Mouse (Mus musculus) spleen, adult 2 months (tissue): ENCODE measurements around the gene Pom121l2. TPM values are rescaled to one million over a fixed set of nuclear protein-coding genes. Genes with fewer than 3 reads are reported as not detected.
A peak's percentile ranks its signal among the peaks of the same experiment; 100 is the strongest.

Experiments used
- DNase-seq, 2 experiments: peaks; one replicate each; pipeline versions ENCODE4 v3.0.0 to v3.0.0-alpha.2; 2012 to 2021; ENCODE audit warnings: low spot score in 2 of 2, low read depth in 1 of 2
- H3K27ac ChIP-seq: fragments of 200-500 bp; 2 replicates; pipeline ENCODE4 v1.5.1; 2012; ENCODE audit warnings: low read length, inconsistent platforms; ENCODE audit not compliant: insufficient read depth
- H3K27me3 ChIP-seq: fragments of 200-500 bp; 2 replicates; pipeline ENCODE4 v1.6.1; 2012; ENCODE audit warnings: mild to moderate bottlenecking, moderate library complexity, low read length, inconsistent platforms; ENCODE audit not compliant: control insufficient read depth, insufficient read depth
- H3K36me3 ChIP-seq: fragments of 200-500 bp; 2 replicates; pipeline ENCODE4 v1.6.1; 2012; ENCODE audit warnings: mild to moderate bottlenecking, low read length, inconsistent platforms; ENCODE audit not compliant: control insufficient read depth, insufficient read depth
- H3K4me1 ChIP-seq: fragments of 200-500 bp; 2 replicates; pipeline ENCODE4 v1.6.1; 2011; ENCODE audit warnings: inconsistent platforms; ENCODE audit not compliant: control insufficient read depth, insufficient read depth, insufficient read length
- H3K4me3 ChIP-seq: fragments of 200-500 bp; 2 replicates; pipeline ENCODE4 v1.5.1; 2011; ENCODE audit warnings: mild to moderate bottlenecking, inconsistent platforms; ENCODE audit not compliant: insufficient read depth, insufficient read length; ENCODE audit errors: extremely low read depth
- CTCF ChIP-seq: fragments of 200-500 bp; IDR thresholded peaks from 2 replicates; pipeline ENCODE4 v1.5.1; 2011; ENCODE audit warnings: mild to moderate bottlenecking, inconsistent platforms; ENCODE audit not compliant: insufficient read depth, insufficient read length, insufficient replicate concordance; ENCODE audit errors: extremely low read depth
- POLR2A ChIP-seq: fragments of 200-500 bp; IDR thresholded peaks from 2 replicates; pipeline ENCODE4 v1.6.1; 2011; ENCODE audit warnings: low read depth, low read length, inconsistent platforms
- WGBS: fragments of 180-500 bp; shearing (Covaris S2); methylation state at CpG from one replicate; pipeline ENCODE4 v1.1.7; 2018; 5-methylcytosine and 5-hydroxymethylcytosine counted together
- polyA plus RNA-seq: library from polyadenylated mRNA; depleted of rRNA; stranded (reverse); fragments of >200 nt; gene quantifications from 2 replicates; pipeline ENCODE4 v1.2.3, GENCODE M21; 2012

Pom121l2 gene
- polyA plus RNA-seq, 1 experiment = not detected

DNA sequence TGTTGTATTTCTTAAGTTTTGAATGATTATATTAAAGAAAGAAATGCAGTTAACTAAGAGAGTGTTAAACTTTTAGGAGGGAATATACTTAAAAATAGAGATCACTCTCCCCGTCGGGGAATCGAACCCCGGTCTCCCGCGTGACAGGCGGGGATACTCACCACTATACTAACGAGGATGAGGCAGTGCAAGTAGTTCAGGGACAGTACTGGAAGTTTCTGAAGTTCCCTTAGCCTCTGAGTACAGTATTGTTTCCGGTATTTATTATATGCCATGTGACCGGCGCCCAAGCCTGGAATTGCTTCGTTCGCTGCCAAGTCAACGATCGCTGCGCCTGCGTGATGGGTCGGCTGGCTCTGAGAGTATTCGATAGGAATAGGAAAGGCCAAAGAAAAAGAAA is 40.8 kb upstream of the Pom121l2 start:
- under 1% methylated on average over 19 of the region's 19 CpGs for WGBS
- peak overlapping the region; percentile 67 for H3K4me3 ChIP-seq
- H3K36me3 ChIP-seq = no peaks in the 10 kb centered on the region
- H3K27me3 ChIP-seq = no peaks in the 10 kb centered on the region; the same call in 1 of the 2 replicates
- DNase-seq = peak; percentile 79 to 83
- no peak overlapping the region; the same call in 1 of the 2 replicates for H3K27ac ChIP-seq
- H3K4me1 ChIP-seq = peaks cover 4% of the 10 kb centered on the region; the same call in 1 of the 2 replicates
- TF ChIP-seq POLR2A (no peak), CTCF (no peak)

DNA sequence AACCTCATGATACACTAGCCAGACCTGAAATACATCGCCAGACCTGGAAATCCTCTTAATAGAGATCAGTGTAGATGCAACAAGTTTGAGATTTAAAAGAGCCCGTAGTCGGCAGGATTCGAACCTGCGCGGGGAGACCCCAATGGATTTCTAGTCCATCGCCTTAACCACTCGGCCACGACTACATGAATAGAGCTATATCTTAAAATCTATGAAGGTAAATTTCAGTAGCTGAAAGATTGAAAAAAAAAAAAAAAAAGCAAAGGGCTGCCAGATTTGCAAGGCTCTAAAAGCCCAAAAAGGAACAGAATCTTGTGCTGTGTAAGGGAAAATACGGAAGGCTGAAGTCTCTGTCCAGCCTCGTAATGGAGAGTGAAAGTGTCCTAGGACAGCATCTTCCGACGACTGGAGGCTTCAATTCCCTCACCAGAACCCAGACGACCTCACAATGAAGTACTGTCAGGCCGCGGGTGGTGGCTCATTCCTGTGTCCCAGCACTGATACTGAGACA is 40.1 kb upstream of the Pom121l2 start:
- Histone ChIP-seq H3K4me3 (peak overlapping the region; percentile 67), H3K27ac (no peak overlapping the region), H3K4me1 (peaks cover 3% of the 10 kb centered on the region; the same call in 1 of the 2 replicates), H3K27me3 (no peaks in the 10 kb centered on the region; the same call in 1 of the 2 replicates), H3K36me3 (no peaks in the 10 kb centered on the region)
- DNase-seq = peak; percentile 56 to 71
- WGBS = 1% methylated on average over 16 of the region's 16 CpGs
- TF ChIP-seq CTCF (no peak), POLR2A (no peak)

DNA sequence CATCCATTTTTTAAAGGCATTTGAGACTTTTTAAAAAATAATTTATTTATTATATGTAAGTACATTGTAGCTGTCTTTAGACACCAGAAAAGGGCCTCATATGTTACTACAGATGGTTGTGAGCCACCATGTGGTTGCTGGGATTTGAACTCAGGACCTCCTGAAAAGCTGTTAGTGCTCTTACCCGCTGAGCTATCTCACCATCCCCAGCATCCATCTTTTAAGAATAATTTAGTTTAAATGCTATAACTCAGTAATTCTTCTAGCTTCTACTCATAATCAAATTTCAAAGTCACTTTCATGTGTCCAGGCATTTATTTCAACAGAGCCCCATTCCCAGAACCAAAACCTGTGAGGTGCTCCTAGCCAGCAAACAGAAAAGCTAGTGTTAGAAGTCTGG is 37.4 kb upstream of the Pom121l2 start:
- DNase-seq = no peak
- H3K27me3 ChIP-seq = no peaks in the 10 kb centered on the region; the same call in 1 of the 2 replicates
- H3K27ac ChIP-seq = no peak overlapping the region
- peaks cover 3% of the 10 kb centered on the region; the same call in 1 of the 2 replicates for H3K4me1 ChIP-seq
- 83% methylated on average over 1 of the region's 1 CpGs for WGBS
- no peak overlapping the region for H3K4me3 ChIP-seq
- no peak for TF ChIP-seq CTCF
- no peak for TF ChIP-seq POLR2A
- H3K36me3 ChIP-seq = no peaks in the 10 kb centered on the region

DNA sequence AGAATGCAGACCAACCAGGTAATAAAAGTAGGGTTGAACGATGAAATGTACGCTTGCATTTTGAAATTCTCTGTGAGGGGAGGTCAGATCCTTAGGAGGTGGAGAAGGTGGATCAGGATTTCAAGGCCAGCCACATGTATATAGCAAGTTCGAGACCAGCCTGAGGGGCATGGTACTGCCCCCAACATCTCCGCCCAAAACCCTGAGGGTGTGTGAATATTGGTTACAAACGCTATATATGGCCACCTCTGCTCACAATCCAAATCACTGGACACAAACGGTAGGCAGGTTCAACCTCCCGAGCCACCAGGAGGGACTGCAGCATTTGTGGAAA is 36.4 kb upstream of the Pom121l2 start:
- 2% methylated on average over 7 of the region's 7 CpGs for WGBS
- Histone ChIP-seq H3K27me3 (no peaks in the 10 kb centered on the region; the same call in 1 of the 2 replicates), H3K36me3 (no peaks in the 10 kb centered on the region), H3K4me3 (peak overlapping the region; percentile 87), H3K4me1 (peaks cover 3% of the 10 kb centered on the region; the same call in 1 of the 2 replicates), H3K27ac (no peak overlapping the region)
- no peak for DNase-seq
- no peak for TF ChIP-seq POLR2A
- no peak for TF ChIP-seq CTCF

DNA sequence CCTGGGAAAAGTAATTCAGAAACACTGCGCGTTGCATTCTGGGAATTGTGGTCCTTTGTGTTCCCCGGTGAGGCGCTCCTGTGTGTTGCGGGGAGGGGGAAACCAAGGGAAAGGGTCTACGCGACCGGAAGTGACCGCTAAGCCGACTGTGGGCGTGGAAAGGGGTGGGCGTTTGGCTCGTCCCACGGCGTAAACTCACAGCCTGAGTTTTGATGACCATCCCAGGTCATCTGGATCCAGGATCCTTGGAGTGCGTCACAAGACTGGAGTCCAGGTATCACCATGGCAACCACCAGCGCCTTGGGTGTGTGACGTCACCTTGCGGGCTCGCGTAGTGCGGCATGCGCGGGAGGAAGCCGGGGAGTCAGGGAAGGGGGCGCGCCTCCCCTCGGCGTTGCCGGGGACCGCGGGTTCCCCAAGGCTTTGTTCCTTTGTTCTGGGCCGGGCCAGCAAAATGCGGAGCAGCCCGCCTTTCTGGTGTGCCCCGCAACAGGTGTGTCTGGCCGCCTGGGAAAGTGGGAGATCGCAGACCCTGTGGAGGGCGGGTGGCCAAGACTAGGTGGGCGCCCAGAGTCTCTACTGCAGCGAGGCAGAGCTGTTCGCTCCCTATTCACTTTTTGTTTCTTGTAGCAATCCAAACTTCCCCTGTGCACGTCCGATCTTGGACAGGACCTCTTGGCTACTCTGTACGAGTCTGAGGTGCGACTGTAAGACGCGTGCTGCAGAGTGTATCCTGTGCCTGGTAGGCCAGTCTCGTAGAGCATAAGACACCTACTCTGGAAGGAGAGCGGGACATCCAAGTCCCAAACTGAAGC is 35.9 kb upstream of the Pom121l2 start, which contains the start of gene Zfp184:
Gene Zfp184 (plus strand): TSS at position 169 of the 815 bp plus-strand sequence.
- Histone ChIP-seq H3K36me3 (no peaks in the 10 kb centered on the region), H3K27me3 (no peaks in the 10 kb centered on the region; the same call in 1 of the 2 replicates), H3K4me1 (peaks cover 3% of the 10 kb centered on the region; the same call in 1 of the 2 replicates), H3K4me3 (peak within 1 kb of the TSS; percentile 87), H3K27ac (no peak within 1 kb of the TSS)
- no peak for TF ChIP-seq POLR2A
- TF ChIP-seq CTCF = no peak
- peak; percentile 49 to 66 for DNase-seq
- WGBS = under 1% methylated on average over 50 of the region's 50 CpGs

GRCm38 (mm10) chr13:21969269-21969668 is 11.7 kb upstream of the Pom121l2 start:
- no peak overlapping the region for H3K4me3 ChIP-seq
- 45% methylated on average over 1 of the region's 1 CpGs for WGBS
- TF ChIP-seq CTCF (no peak), POLR2A (no peak)
- no peak for DNase-seq
- no peaks in the 10 kb centered on the region for H3K27me3 ChIP-seq
- H3K27ac ChIP-seq = no peak overlapping the region
- no peaks in the 10 kb centered on the region for H3K4me1 ChIP-seq
- no peaks in the 10 kb centered on the region for H3K36me3 ChIP-seq

DNA sequence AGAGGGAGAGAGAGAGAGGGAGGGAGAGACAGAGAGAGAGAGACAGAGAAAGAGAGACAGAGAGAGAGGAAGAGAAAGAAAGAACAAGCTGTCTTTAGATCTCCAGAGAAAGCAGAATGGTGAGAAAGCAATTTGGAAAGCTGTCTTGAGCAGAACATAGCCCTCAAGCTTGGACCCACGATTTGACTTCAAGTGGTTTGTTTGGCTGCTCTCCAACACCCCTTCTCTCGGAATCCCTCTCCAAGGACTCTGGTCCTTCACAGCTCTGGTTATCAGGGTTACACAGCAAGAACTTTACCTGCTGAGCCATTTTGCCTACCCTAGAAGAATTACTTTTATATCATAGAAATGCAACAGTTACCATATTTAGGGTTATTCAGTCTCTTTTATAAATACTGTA is 11.2 kb upstream of the Pom121l2 start:
- Histone ChIP-seq H3K4me3 (no peak overlapping the region), H3K27ac (no peak overlapping the region), H3K27me3 (no peaks in the 10 kb centered on the region), H3K36me3 (no peaks in the 10 kb centered on the region), H3K4me1 (no peaks in the 10 kb centered on the region)
- DNase-seq = no peak
- TF ChIP-seq POLR2A (no peak), CTCF (no peak)
- WGBS = 65% methylated on average over 2 of the region's 2 CpGs
